Mouse (Mus musculus) erythroblast, adult 5-6 weeks (primary cell): ENCODE data around the gene Plpp6. TPM values are rescaled to one million over a fixed set of nuclear protein-coding genes. Genes with fewer than 3 reads are reported as not detected.
"Not testable (repeated sequence)": the region's sequence is repeated elsewhere in the genome, so short reads cannot be mapped to it uniquely, and the experiment has no call there.

Experiments used
- ATAC-seq: replicated peaks from 2 replicates; pipeline ENCODE4 v1.8.0; 2016; ENCODE audit warnings: moderate number of reproducible peaks, mild to moderate bottlenecking, moderate TSS enrichment, inconsistent platforms; ENCODE audit not compliant: poor library complexity, low FRiP score, severe bottlenecking
- total RNA-seq, 2 experiments: library from RNA; stranded (forward) in 1 of 2; stranded (reverse) in 1 of 2; fragments of 150-400 nt in 1 of 2; fragments of 200-764, 138-1000 nt in 1 of 2; gene quantifications; 2 replicates each; pipeline versions ENCODE4 v1.2.3 to v1.2.4; 2015 to 2017; ENCODE audit warnings: low replicate concordance in 2 of 2

The Plpp6 gene
- total RNA-seq, 2 experiments from 2014 or later, result 2.8 to 8.1 TPM

GRCm38 (mm10) chr19:28974862-28975611 lies 11.3 kb downstream of the Plpp6 start:
- peak; percentile 94 for ATAC-seq

GRCm38 (mm10) chr19:28982617-28983016 lies 18.9 kb downstream of the Plpp6 start:
- no peak for ATAC-seq

GRCm38 (mm10) chr19:28989515-28989914 lies 25.8 kb downstream of the Plpp6 start:
- ATAC-seq, result no peak; the same call in 1 of the 2 replicates

GRCm38 (mm10) chr19:28990194-28990589 lies 26.4 kb downstream of the Plpp6 start, which contains the start of gene Cdc37l1:
TSS of gene Cdc37l1 (plus strand) at chr19:28990352.
- peak; percentile 99 for ATAC-seq

GRCm38 (mm10) chr19:28990590-28991221 lies 27.0 kb downstream of the Plpp6 start:
- ATAC-seq, result peak; percentile 40

GRCm38 (mm10) chr19:28991391-28991790 lies 27.6 kb downstream of the Plpp6 start:
- no peak for ATAC-seq

GRCm38 (mm10) chr19:28994870-28995269 lies 31.1 kb downstream of the Plpp6 start:
- no peak for ATAC-seq

GRCm38 (mm10) chr19:28995366-28995765 lies 31.6 kb downstream of the Plpp6 start:
- no peak for ATAC-seq

GRCm38 (mm10) chr19:28997976-28998630 lies 34.4 kb downstream of the Plpp6 start:
- ATAC-seq, result no peak

GRCm38 (mm10) chr19:29000321-29000720 lies 36.6 kb downstream of the Plpp6 start:
- not testable (repeated sequence) for ATAC-seq

- no peak for ATAC-seq
Measured at GRCm38 (mm10) chr19:29008069-29008706, 44.4 kb downstream of the Plpp6 start.

- ATAC-seq, result no peak
Measured at GRCm38 (mm10) chr19:29009046-29009445, 45.3 kb downstream of the Plpp6 start.

- no peak for ATAC-seq
Measured at GRCm38 (mm10) chr19:29011355-29011990, 47.7 kb downstream of the Plpp6 start.

- ATAC-seq, result no peak
Measured at GRCm38 (mm10) chr19:29014466-29015055, 50.8 kb downstream of the Plpp6 start.

GRCm38 (mm10) chr19:29015410-29016203 lies 51.9 kb downstream of the Plpp6 start:
- no peak for ATAC-seq

GRCm38 (mm10) chr19:29016204-29016765 lies 52.5 kb downstream of the Plpp6 start:
- ATAC-seq, result no peak
